Mouse (Mus musculus): Measurements from ENCODE around the gene Pdgfb. TPM values are rescaled to one million over a fixed set of nuclear protein-coding genes. Genes with fewer than 3 reads are reported as not detected.

Pdgfb gene
- polyA plus RNA-seq, 1 experiment from 2014 or later: 3.1 TPM

DNA sequence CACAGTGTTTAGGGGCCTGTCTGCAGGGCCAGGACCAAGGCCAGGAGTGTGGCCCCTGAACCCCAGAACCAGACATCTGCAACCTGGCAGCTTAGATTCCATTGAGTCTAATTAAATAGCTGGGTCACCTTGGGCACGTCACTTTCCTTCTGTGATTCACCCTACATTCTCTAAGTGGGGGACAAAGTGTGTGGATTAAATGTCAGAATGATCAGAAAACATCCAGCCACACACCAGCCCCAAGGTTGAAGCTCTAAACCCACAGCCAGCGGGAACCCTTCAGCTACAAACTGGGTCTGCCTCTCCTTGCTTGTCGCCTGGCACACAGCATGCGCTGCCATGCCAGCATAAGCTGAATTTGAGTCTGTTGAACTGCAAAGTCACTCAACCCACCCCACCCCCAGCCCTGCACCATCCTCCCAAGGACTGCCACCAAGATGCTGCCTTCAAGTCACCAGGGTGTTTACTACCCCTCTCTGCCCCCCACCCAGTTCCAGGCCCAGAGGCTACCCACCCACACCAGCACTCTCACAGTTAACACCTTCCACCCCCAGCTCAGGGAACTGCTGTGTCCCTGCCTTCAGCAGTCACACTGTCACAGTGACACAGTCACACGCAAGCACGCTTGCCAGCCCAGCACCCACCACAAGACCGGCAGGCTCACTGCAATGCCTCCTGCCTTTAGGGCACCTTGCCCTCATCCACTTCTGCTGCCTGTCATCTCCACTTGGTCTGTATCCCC, 605 bp upstream of the Pdgfb start:
- Histone ChIP-seq H3K27me3 (ENCODE audit: control insufficient read depth, insufficient read depth, low read length) (0 out of 2 replicates have a peak, but pooled peaks cover 4% of the 10 kb centered on the region), H3K9ac (ENCODE audit: low read length) (no peak overlapping the region), H3K4me3 (ENCODE audit: low read depth, low read length) (no peak overlapping the region), H3K4me2 (replicated peaks; ENCODE audit: low read depth) (peak overlapping the region; percentile 97), H3K36me3 (ENCODE audit: control insufficient read depth, insufficient read depth, low read length) (no peaks in the 10 kb centered on the region), H3K9me3 (ENCODE audit: control insufficient read depth, low read length) (no peaks in the 10 kb centered on the region), H3K27ac (replicated peaks) (no peak overlapping the region), H3K4me1 (replicated peaks; ENCODE audit: control insufficient read depth, insufficient read depth) (peaks cover 5% of the 10 kb centered on the region; the same call in 1 of the 2 replicates)
- WGBS: 65% methylated on average over 7 of the region's 7 CpGs
- DNase-seq (ENCODE audit: low spot score) (no peak), ATAC-seq (ENCODE audit: low FRiP score, low TSS enrichment) (no peak)
- TF ChIP-seq CTCF (IDR thresholded peaks at IDR 0.05; ENCODE audit: low read depth) (no peak), EP300 (optimal IDR thresholded peaks at IDR 0.05) (no peak)

DNA sequence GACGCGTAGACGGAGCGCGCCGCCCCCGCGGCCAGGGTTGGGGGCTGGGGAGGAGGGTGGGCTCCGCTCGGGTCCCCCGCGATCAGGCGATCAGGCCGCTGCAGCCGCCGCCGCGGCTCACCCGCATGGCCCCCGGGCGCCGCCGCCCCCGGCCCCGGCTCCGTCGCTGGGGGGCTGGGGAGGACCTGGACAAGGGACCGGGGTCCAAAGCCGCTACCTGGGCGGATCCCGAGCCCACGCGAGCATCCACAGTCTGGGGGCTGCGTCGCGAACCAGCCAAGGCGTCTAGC, 801 bp downstream of the Pdgfb start:
- H3K27ac ChIP-seq (replicated peaks): peak overlapping the region; percentile 94
- H3K9me3 ChIP-seq (ENCODE audit: control insufficient read depth, low read length): no peaks in the 10 kb centered on the region
- peak overlapping the region; percentile 97 for H3K4me2 ChIP-seq (replicated peaks; ENCODE audit: low read depth)
- no peaks in the 10 kb centered on the region for H3K36me3 ChIP-seq (ENCODE audit: control insufficient read depth, insufficient read depth, low read length)
- H3K4me3 ChIP-seq (ENCODE audit: low read depth, low read length): peak overlapping the region; percentile 70
- ATAC-seq (ENCODE audit: low FRiP score, low TSS enrichment) (no peak), DNase-seq (ENCODE audit: low spot score) (no peak)
- H3K9ac ChIP-seq (ENCODE audit: low read length): peak overlapping the region; percentile 87
- H3K4me1 ChIP-seq (replicated peaks; ENCODE audit: control insufficient read depth, insufficient read depth): peaks cover 5% of the 10 kb centered on the region; the same call in 1 of the 2 replicates
- H3K27me3 ChIP-seq (ENCODE audit: control insufficient read depth, insufficient read depth, low read length): 0 out of 2 replicates have a peak, but pooled peaks cover 4% of the 10 kb centered on the region
- TF ChIP-seq CTCF (IDR thresholded peaks at IDR 0.05; ENCODE audit: low read depth): no peak
- TF ChIP-seq EP300 (optimal IDR thresholded peaks at IDR 0.05): no peak
- WGBS: 1% methylated on average over 36 of the region's 37 CpGs

DNA sequence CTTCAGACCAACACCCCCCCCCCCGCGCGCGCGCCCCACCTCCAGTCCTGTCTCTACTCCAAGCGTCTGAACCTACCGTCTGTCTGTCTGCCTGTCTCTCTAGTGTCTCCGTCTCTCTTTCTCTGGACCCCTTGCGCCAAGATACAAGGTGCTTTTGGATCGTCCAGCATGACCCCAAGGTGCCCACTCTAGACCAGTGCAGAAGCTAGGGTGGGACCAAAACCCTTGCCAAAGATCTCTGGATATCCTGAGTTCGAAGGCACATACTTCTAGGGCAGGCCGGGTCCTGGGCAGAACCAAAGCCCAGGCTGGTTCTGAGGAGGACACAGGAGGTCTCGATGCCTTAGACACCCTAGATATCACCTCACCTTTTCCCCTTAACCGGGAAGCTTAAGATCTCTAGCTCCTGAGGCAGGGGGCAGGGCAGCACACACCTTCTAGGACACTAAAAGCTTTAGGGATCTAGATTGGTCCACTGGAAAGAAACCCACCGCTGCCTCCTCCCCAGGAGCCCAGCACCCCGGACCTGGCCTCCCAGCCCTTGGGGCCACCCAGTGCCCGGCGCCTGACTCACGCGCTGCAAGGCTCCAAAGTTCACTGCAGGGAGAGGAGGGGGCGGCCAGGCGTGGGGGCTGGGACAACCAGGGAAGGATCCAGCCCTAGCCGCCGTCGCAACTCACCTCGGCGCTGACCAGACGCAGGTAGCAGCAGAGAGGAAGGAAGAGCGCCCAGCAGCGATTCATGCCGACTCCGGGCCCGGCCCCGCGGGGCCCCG, 1.3 kb downstream of the Pdgfb start:
- H3K4me3 ChIP-seq (ENCODE audit: low read depth, low read length): peak overlapping the region; percentile 70
- peak overlapping the region; percentile 94 for H3K27ac ChIP-seq (replicated peaks)
- H3K4me2 ChIP-seq (replicated peaks; ENCODE audit: low read depth): peak overlapping the region; percentile 97
- no peak for TF ChIP-seq CTCF (IDR thresholded peaks at IDR 0.05; ENCODE audit: low read depth)
- no peak for TF ChIP-seq EP300 (optimal IDR thresholded peaks at IDR 0.05)
- 0 out of 2 replicates have a peak, but pooled peaks cover 4% of the 10 kb centered on the region for H3K27me3 ChIP-seq (ENCODE audit: control insufficient read depth, insufficient read depth, low read length)
- no peaks in the 10 kb centered on the region for H3K9me3 ChIP-seq (ENCODE audit: control insufficient read depth, low read length)
- 1% methylated on average over 33 of the region's 36 CpGs for WGBS
- no peaks in the 10 kb centered on the region for H3K36me3 ChIP-seq (ENCODE audit: control insufficient read depth, insufficient read depth, low read length)
- DNase-seq (ENCODE audit: low spot score) (peak; percentile 91), ATAC-seq (ENCODE audit: low FRiP score, low TSS enrichment) (peak; percentile 72)
- peaks cover 5% of the 10 kb centered on the region; the same call in 1 of the 2 replicates for H3K4me1 ChIP-seq (replicated peaks; ENCODE audit: control insufficient read depth, insufficient read depth)
- peak overlapping the region; percentile 87 for H3K9ac ChIP-seq (ENCODE audit: low read length)

DNA sequence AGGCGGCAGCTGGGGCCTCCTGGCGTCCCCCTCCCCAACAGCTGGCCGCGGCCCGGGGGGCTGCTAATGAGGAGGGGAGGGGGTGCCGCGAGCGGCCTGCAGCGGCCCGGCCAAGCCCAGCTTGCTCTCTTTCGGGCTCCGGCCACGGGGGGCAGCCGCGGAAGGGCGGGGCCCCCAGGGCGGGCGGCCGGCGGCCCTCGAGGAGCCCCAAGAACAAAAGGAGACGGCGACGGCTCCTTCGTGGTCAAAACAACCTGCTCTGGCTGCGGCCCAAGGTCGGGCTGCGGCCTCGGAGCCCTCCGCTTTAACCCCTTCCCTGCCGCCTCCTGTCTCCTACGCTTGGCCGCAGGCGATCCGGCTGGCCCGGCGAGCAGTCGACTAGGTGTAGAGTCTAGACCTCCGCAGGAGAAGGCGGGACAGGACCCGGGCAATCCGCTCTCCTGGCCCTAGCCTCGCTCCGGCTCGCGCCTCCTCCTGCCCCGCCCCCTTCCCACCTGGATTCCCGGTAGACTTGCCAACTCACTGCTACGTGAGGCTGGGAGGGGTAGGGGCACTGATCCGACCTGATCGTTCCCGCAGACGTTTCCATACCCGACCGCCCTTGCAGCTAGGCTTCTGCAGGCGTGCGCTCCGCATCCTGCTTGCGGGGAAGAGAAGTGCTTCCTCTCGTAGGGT, 2.1 kb downstream of the Pdgfb start:
- peak; percentile 96 for DNase-seq (ENCODE audit: low spot score)
- Histone ChIP-seq H3K9ac (ENCODE audit: low read length) (peak overlapping the region; percentile 87), H3K4me2 (replicated peaks; ENCODE audit: low read depth) (peak overlapping the region; percentile 97), H3K36me3 (ENCODE audit: control insufficient read depth, insufficient read depth, low read length) (no peaks in the 10 kb centered on the region), H3K4me3 (ENCODE audit: low read depth, low read length) (peak overlapping the region; percentile 70), H3K4me1 (replicated peaks; ENCODE audit: control insufficient read depth, insufficient read depth) (peaks cover 5% of the 10 kb centered on the region; the same call in 1 of the 2 replicates), H3K9me3 (ENCODE audit: control insufficient read depth, low read length) (no peaks in the 10 kb centered on the region), H3K27me3 (ENCODE audit: control insufficient read depth, insufficient read depth, low read length) (0 out of 2 replicates have a peak, but pooled peaks cover 4% of the 10 kb centered on the region), H3K27ac (replicated peaks) (peak overlapping the region; percentile 94)
- peak; percentile 83 for ATAC-seq (ENCODE audit: low FRiP score, low TSS enrichment)
- TF ChIP-seq EP300 (optimal IDR thresholded peaks at IDR 0.05): no peak
- TF ChIP-seq CTCF (IDR thresholded peaks at IDR 0.05; ENCODE audit: low read depth): no peak
- WGBS: 0% methylated on average over 53 of the region's 60 CpGs

DNA sequence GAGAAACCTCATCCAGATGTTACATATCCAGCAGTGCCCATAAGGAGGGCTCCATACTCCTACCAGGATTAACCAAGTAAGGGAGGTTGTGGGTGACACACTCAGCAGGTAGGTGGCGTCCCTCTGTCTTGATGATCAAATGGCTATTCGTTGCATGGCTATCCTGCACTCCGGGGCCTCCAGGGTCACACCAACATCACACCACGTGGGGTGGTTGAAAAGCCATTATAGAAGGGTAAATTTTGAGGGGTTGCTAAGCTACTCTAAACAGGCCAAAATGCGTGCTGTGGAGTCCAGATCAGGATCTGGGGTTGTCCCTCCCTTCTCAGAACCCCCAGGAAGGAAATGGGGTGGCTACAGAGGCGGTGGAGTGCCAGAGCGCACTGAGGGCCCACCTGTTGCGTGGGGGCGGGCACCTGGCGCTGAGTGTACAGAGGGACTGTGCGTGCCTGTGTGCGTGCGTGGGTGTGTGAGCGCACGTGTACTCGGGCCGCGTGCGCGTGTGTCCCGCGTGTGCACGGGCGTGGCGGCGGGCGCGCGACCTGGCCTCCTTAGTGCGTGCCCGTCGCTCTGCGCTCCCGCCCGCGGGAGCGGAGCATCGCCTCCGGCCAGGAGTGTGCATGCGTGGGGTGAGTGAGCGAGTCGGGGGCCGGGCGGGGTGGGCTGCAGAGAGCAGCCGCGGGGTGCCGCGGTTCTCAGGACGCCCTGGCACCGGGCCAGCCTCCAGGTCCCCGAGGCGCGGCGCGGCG, 2.8 kb downstream of the Pdgfb start:
- Histone ChIP-seq H3K9me3 (ENCODE audit: control insufficient read depth, low read length) (no peaks in the 10 kb centered on the region), H3K9ac (ENCODE audit: low read length) (peak overlapping the region; percentile 87), H3K36me3 (ENCODE audit: control insufficient read depth, insufficient read depth, low read length) (no peaks in the 10 kb centered on the region), H3K27me3 (ENCODE audit: control insufficient read depth, insufficient read depth, low read length) (0 out of 2 replicates have a peak, but pooled peaks cover 4% of the 10 kb centered on the region), H3K27ac (replicated peaks) (peak overlapping the region; percentile 94), H3K4me1 (replicated peaks; ENCODE audit: control insufficient read depth, insufficient read depth) (peaks cover 5% of the 10 kb centered on the region; the same call in 1 of the 2 replicates), H3K4me2 (replicated peaks; ENCODE audit: low read depth) (peak overlapping the region; percentile 97), H3K4me3 (ENCODE audit: low read depth, low read length) (peak overlapping the region; percentile 70)
- DNase-seq (ENCODE audit: low spot score) (peak; percentile 82), ATAC-seq (ENCODE audit: low FRiP score, low TSS enrichment) (peak; percentile 43)
- TF ChIP-seq EP300 (optimal IDR thresholded peaks at IDR 0.05) (no peak), CTCF (IDR thresholded peaks at IDR 0.05; ENCODE audit: low read depth) (peak; percentile 60)
- WGBS: 2% methylated on average over 43 of the region's 56 CpGs
